Mouse (Mus musculus) limb, embryonic 13.5 days (tissue): Measurements from ENCODE around the gene Cd3g. TPM values are rescaled to one million over a fixed set of nuclear protein-coding genes. Genes with fewer than 3 reads are reported as not detected.
"Not testable (repeated sequence)": the region's sequence is repeated elsewhere in the genome, so short reads cannot be mapped to it uniquely, and the experiment has no call there.

ENCODE experiments used
- ATAC-seq: fragments of 200-750 bp; cut with Nextera tagmentation; 2 replicates; pipeline ENCODE4 v1.8.0; 2017; ENCODE audit warnings: low read depth, moderate number of reproducible peaks, moderate TSS enrichment; ENCODE audit not compliant: low FRiP score
- H3K27ac ChIP-seq: fragments of 300-500 bp; sonication (generic); 2 replicates; pipeline ENCODE4 v1.5.1; 2015; ENCODE audit warnings: inconsistent platforms, mild to moderate bottlenecking, moderate library complexity
- H3K27me3 ChIP-seq: fragments of 300-500 bp; sonication (generic); 2 replicates; pipeline ENCODE4 v1.6.1; 2015; ENCODE audit warnings: mild to moderate bottlenecking, inconsistent platforms
- H3K36me3 ChIP-seq: fragments of 300-500 bp; sonication (generic); 2 replicates; pipeline ENCODE4 v1.6.1; 2015; ENCODE audit warnings: inconsistent platforms, mild to moderate bottlenecking, moderate library complexity
- H3K4me1 ChIP-seq: fragments of 300-500 bp; sonication (generic); 2 replicates; pipeline ENCODE4 v1.6.1; 2015; ENCODE audit warnings: inconsistent platforms
- H3K4me2 ChIP-seq: fragments of 300-500 bp; sonication (generic); replicated peaks from 2 replicates; pipeline ENCODE4 v1.6.1; 2015; ENCODE audit warnings: inconsistent platforms, mild to moderate bottlenecking, moderate library complexity
- H3K4me3 ChIP-seq: fragments of 300-500 bp; sonication (generic); 2 replicates; pipeline ENCODE4 v1.5.1; 2015; ENCODE audit warnings: moderate library complexity, mild to moderate bottlenecking, inconsistent platforms
- H3K9ac ChIP-seq: fragments of 300-500 bp; sonication (generic); 2 replicates; pipeline ENCODE4 v1.6.1; 2015; ENCODE audit warnings: mild to moderate bottlenecking, inconsistent platforms
- H3K9me3 ChIP-seq: fragments of 300-500 bp; sonication (generic); 2 replicates; pipeline ENCODE4 v1.6.1; 2016; ENCODE audit warnings: inconsistent platforms
- WGBS: fragments of 180-500 bp; shearing (Covaris S2); methylation state at CpG from one replicate; pipeline ENCODE4 v1.1.7; 2015; 5-methylcytosine and 5-hydroxymethylcytosine counted together
- polyA plus RNA-seq: library from polyadenylated mRNA; unstranded; fragments of >200 nt; fragmentation: Nextera tagmentation; extraction: Ambion mirVana; gene quantifications from 2 replicates; pipeline ENCODE4 v1.2.1, GENCODE M21; 2015

The Cd3g gene
- polyA plus RNA-seq, 1 experiment from 2014 or later, result 0.61 TPM

- Histone ChIP-seq H3K27me3 (peaks cover 12% of the 10 kb centered on the region), H3K4me2 (no peak overlapping the region), H3K9me3 (no peaks in the 10 kb centered on the region), H3K27ac (no peak overlapping the region), H3K9ac (no peak overlapping the region), H3K4me3 (no peak overlapping the region), H3K4me1 (no peaks in the 10 kb centered on the region), H3K36me3 (no peaks in the 10 kb centered on the region)
- 88% methylated on average over 3 of the region's 3 CpGs for WGBS
- ATAC-seq, result no peak
Observed at GRCm38 (mm10) chr9:44982531-44982930, 2.3 kb upstream of the Cd3g start.

GRCm38 (mm10) chr9:44982081-44982480 lies 1.9 kb upstream of the Cd3g start:
- no peak for ATAC-seq
- 88% methylated on average over 8 of the region's 8 CpGs for WGBS

GRCm38 (mm10) chr9:44981676-44982075 lies 1.4 kb upstream of the Cd3g start, which contains the start of gene Cd3d:
Cd3d (plus strand) TSS chr9:44981786.
- no peak for ATAC-seq
- no peaks in the 10 kb centered on the region for H3K36me3 ChIP-seq
- H3K27ac ChIP-seq, result no peak within 1 kb of the TSS
- 75% methylated on average over 4 of the region's 4 CpGs for WGBS
- no peaks in the 10 kb centered on the region for H3K4me1 ChIP-seq
- no peak within 1 kb of the TSS for H3K4me3 ChIP-seq
- no peak within 1 kb of the TSS for H3K4me2 ChIP-seq
- peaks cover 12% of the 10 kb centered on the region for H3K27me3 ChIP-seq
- H3K9ac ChIP-seq, result no peak within 1 kb of the TSS
- H3K9me3 ChIP-seq, result no peaks in the 10 kb centered on the region

More at GRCm38 (mm10) chr9:44982081-44982480, 1.9 kb upstream of the Cd3g start:
- Histone ChIP-seq H3K4me3 (no peak overlapping the region), H3K9me3 (no peaks in the 10 kb centered on the region), H3K4me2 (no peak overlapping the region), H3K27me3 (peaks cover 12% of the 10 kb centered on the region), H3K9ac (no peak overlapping the region), H3K4me1 (no peaks in the 10 kb centered on the region), H3K27ac (no peak overlapping the region), H3K36me3 (no peaks in the 10 kb centered on the region)

- Histone ChIP-seq H3K27me3 (peaks cover 14% of the 10 kb centered on the region), H3K4me2 (no peak overlapping the region), H3K27ac (no peak overlapping the region), H3K4me1 (no peaks in the 10 kb centered on the region), H3K9ac (no peak overlapping the region), H3K4me3 (no peak overlapping the region), H3K36me3 (no peaks in the 10 kb centered on the region), H3K9me3 (no peaks in the 10 kb centered on the region)
- ATAC-seq, result no peak
- WGBS, result 86% methylated on average over 2 of the region's 2 CpGs
Observed at GRCm38 (mm10) chr9:44981104-44981503, 873 bp upstream of the Cd3g start.

GRCm38 (mm10) chr9:44979806-44980205 lies 425 bp downstream of the Cd3g start:
- Histone ChIP-seq H3K9me3 (no peaks in the 10 kb centered on the region), H3K36me3 (no peaks in the 10 kb centered on the region), H3K9ac (no peak overlapping the region), H3K27ac (no peak overlapping the region), H3K4me2 (no peak overlapping the region), H3K4me3 (no peak overlapping the region), H3K4me1 (no peaks in the 10 kb centered on the region), H3K27me3 (peaks cover 17% of the 10 kb centered on the region)
- WGBS, result 86% methylated on average over 7 of the region's 7 CpGs
- no peak for ATAC-seq

- no peaks in the 10 kb centered on the region for H3K36me3 ChIP-seq
- no peak overlapping the region for H3K27ac ChIP-seq
- no peaks in the 10 kb centered on the region for H3K4me1 ChIP-seq
- ATAC-seq, result no peak
- H3K9me3 ChIP-seq, result no peaks in the 10 kb centered on the region
- 70% methylated on average over 6 of the region's 6 CpGs for WGBS
- no peak overlapping the region for H3K4me2 ChIP-seq
- peaks cover 35% of the 10 kb centered on the region for H3K27me3 ChIP-seq
- no peak overlapping the region for H3K4me3 ChIP-seq
- H3K9ac ChIP-seq, result no peak overlapping the region
Observed at GRCm38 (mm10) chr9:44977813-44978212, 2.4 kb downstream of the Cd3g start.

GRCm38 (mm10) chr9:44969450-44969849 lies 10.8 kb downstream of the Cd3g start:
- 65% methylated on average over 1 of the region's 1 CpGs for WGBS
- H3K4me2 ChIP-seq, result no peak overlapping the region
- H3K9ac ChIP-seq, result no peak overlapping the region
- no peak overlapping the region for H3K27ac ChIP-seq
- ATAC-seq, result no peak
- peaks cover 10% of the 10 kb centered on the region for H3K4me1 ChIP-seq
- H3K27me3 ChIP-seq, result peaks cover 32% of the 10 kb centered on the region
- no peaks in the 10 kb centered on the region for H3K36me3 ChIP-seq
- no peaks in the 10 kb centered on the region for H3K9me3 ChIP-seq
- H3K4me3 ChIP-seq, result no peak overlapping the region

- H3K36me3 ChIP-seq, H3K9ac ChIP-seq, H3K4me2 ChIP-seq, H3K27ac ChIP-seq, ATAC-seq, H3K9me3 ChIP-seq, H3K4me3 ChIP-seq: not testable (repeated sequence)
- WGBS, result 82% methylated on average over 5 of the region's 5 CpGs
- peaks cover 14% of the 10 kb centered on the region for H3K4me1 ChIP-seq
- H3K27me3 ChIP-seq, result peaks cover 17% of the 10 kb centered on the region
Observed at GRCm38 (mm10) chr9:44967763-44968162, 12.5 kb downstream of the Cd3g start.

GRCm38 (mm10) chr9:44966815-44967242 lies 13.4 kb downstream of the Cd3g start:
- H3K4me2 ChIP-seq, result no peak overlapping the region
- peaks cover 12% of the 10 kb centered on the region for H3K27me3 ChIP-seq
- 24% methylated on average over 3 of the region's 3 CpGs for WGBS
- H3K9ac ChIP-seq, result no peak overlapping the region
- H3K36me3 ChIP-seq, result peaks cover 11% of the 10 kb centered on the region
- ATAC-seq, result no peak
- no peaks in the 10 kb centered on the region for H3K9me3 ChIP-seq
- H3K27ac ChIP-seq, result no peak overlapping the region
- H3K4me3 ChIP-seq, result no peak overlapping the region
- H3K4me1 ChIP-seq, result peaks cover 14% of the 10 kb centered on the region

- Histone ChIP-seq H3K4me2 (peak overlapping the region; percentile 93), H3K4me3 (peak overlapping the region; percentile 94), H3K9ac (0 out of 2 replicates have a peak overlapping the region, but pooled peaks have one; percentile 21), H3K27me3 (peaks cover 8% of the 10 kb centered on the region), H3K27ac (no peak overlapping the region), H3K36me3 (peaks cover 18% of the 10 kb centered on the region), H3K9me3 (no peaks in the 10 kb centered on the region), H3K4me1 (peaks cover 14% of the 10 kb centered on the region)
- 14% methylated on average over 10 of the region's 10 CpGs for WGBS
- ATAC-seq, result peak; percentile 1; the same call in 1 of the 2 replicates
Observed at GRCm38 (mm10) chr9:44965833-44966466, 14.3 kb downstream of the Cd3g start.

- Histone ChIP-seq H3K27ac (no peak within 1 kb of the TSS), H3K4me2 (peak within 1 kb of the TSS; percentile 93), H3K4me3 (peak within 1 kb of the TSS; percentile 94), H3K36me3 (peaks cover 21% of the 10 kb centered on the region), H3K9me3 (no peaks in the 10 kb centered on the region), H3K27me3 (peaks cover 3% of the 10 kb centered on the region; the same call in 1 of the 2 replicates), H3K4me1 (peaks cover 14% of the 10 kb centered on the region), H3K9ac (peak within 1 kb of the TSS; percentile 84)
- peak; percentile 96 for ATAC-seq
- WGBS, result under 1% methylated on average over 39 of the region's 39 CpGs
Observed at GRCm38 (mm10) chr9:44965126-44965832, 15.0 kb downstream of the Cd3g start, which contains the start of gene Ube4a. Ube4a (minus strand) TSS chr9:44965600.

- ATAC-seq, result no peak
- Histone ChIP-seq H3K27me3 (no peaks in the 10 kb centered on the region), H3K4me3 (no peak overlapping the region), H3K9me3 (no peaks in the 10 kb centered on the region), H3K4me1 (no peaks in the 10 kb centered on the region), H3K4me2 (no peak overlapping the region), H3K9ac (no peak overlapping the region), H3K27ac (no peak overlapping the region), H3K36me3 (peaks cover 87% of the 10 kb centered on the region)
- WGBS, result 92% methylated on average over 3 of the region's 3 CpGs
Observed at GRCm38 (mm10) chr9:44954432-44954831, 25.8 kb downstream of the Cd3g start.
